Mouse (Mus musculus) forebrain, embryonic 12.5 days (tissue): ENCODE measurements at regions not wholly inside any gene's neighbourhood (a gene's known extent, or its start where the extent isn't known, plus 50 kb on each side); places are given as distances from the start of the nearest gene placed in this dataset.

ENCODE experiments used
- ATAC-seq: fragments of 200-750 bp; cut with Nextera tagmentation; 2 replicates; pipeline ENCODE4 v1.8.0; 2017; ENCODE audit warnings: moderate TSS enrichment; ENCODE audit not compliant: low FRiP score
- H3K27ac ChIP-seq: fragments of 300-500 bp; sonication (generic); 2 replicates; pipeline ENCODE4 v1.5.1; 2016; ENCODE audit warnings: mild to moderate bottlenecking
- H3K27me3 ChIP-seq: fragments of 300-500 bp; sonication (generic); 2 replicates; pipeline ENCODE4 v1.6.1; 2016; ENCODE audit warnings: mild to moderate bottlenecking
- H3K36me3 ChIP-seq: fragments of 300-500 bp; sonication (generic); replicated peaks from 2 replicates; pipeline ENCODE4 v1.6.1; 2016; ENCODE audit warnings: mild to moderate bottlenecking
- H3K4me1 ChIP-seq: fragments of 300-500 bp; sonication (generic); 2 replicates; pipeline ENCODE4 v1.6.1; 2016
- H3K4me2 ChIP-seq: fragments of 300-500 bp; sonication (generic); 2 replicates; pipeline ENCODE4 v1.6.1; 2016; ENCODE audit warnings: mild to moderate bottlenecking, moderate library complexity
- H3K4me3 ChIP-seq: fragments of 300-500 bp; sonication (generic); replicated peaks from 2 replicates; pipeline ENCODE4 v1.5.1; 2016; ENCODE audit warnings: mild to moderate bottlenecking
- H3K9ac ChIP-seq: fragments of 300-500 bp; sonication (generic); 2 replicates; pipeline ENCODE4 v1.6.1; 2016; ENCODE audit warnings: mild to moderate bottlenecking
- H3K9me3 ChIP-seq: fragments of 300-500 bp; sonication (generic); 2 replicates; pipeline ENCODE4 v1.6.1; 2016
- WGBS: fragments of 180-500 bp; shearing (Covaris S2); methylation state at CpG from one replicate; pipeline ENCODE4 v1.1.7; 2016; 5-methylcytosine and 5-hydroxymethylcytosine counted together

- Histone ChIP-seq H3K27ac (no peak overlapping the region; the same call in 1 of the 2 replicates), H3K4me2 (peak overlapping the region; percentile 21)
- peak; percentile 56 for ATAC-seq
Measured at GRCm38 (mm10) chr5:64610146-64610545, 193.0 kb upstream of the Klf3 start.

GRCm38 (mm10) chr5:64610562-64611405 is 192.4 kb upstream of the Klf3 start:
- peak; percentile 93 for ATAC-seq
- Histone ChIP-seq H3K9me3 (no peaks in the 10 kb centered on the region), H3K27me3 (no peaks in the 10 kb centered on the region), H3K4me1 (peaks cover 14% of the 10 kb centered on the region), H3K9ac (no peak overlapping the region), H3K4me3 (no peak overlapping the region), H3K36me3 (no peaks in the 10 kb centered on the region), H3K4me2 (peak overlapping the region; percentile 21), H3K27ac (peak overlapping the region; percentile 66)
- WGBS, result 7% methylated on average over 12 of the region's 13 CpGs

More at GRCm38 (mm10) chr5:64610146-64610545, 193.0 kb upstream of the Klf3 start:
- WGBS, result 7% methylated on average over 3 of the region's 3 CpGs
- no peak overlapping the region for H3K4me3 ChIP-seq
- no peaks in the 10 kb centered on the region for H3K36me3 ChIP-seq
- H3K9me3 ChIP-seq, result no peaks in the 10 kb centered on the region
- peaks cover 14% of the 10 kb centered on the region for H3K4me1 ChIP-seq
- no peaks in the 10 kb centered on the region for H3K27me3 ChIP-seq
- no peak overlapping the region for H3K9ac ChIP-seq

GRCm38 (mm10) chr5:64612017-64612416 is 191.2 kb upstream of the Klf3 start:
- Histone ChIP-seq H3K9me3 (no peaks in the 10 kb centered on the region), H3K9ac (no peak overlapping the region), H3K36me3 (no peaks in the 10 kb centered on the region), H3K4me2 (no peak overlapping the region), H3K27ac (no peak overlapping the region), H3K27me3 (no peaks in the 10 kb centered on the region), H3K4me1 (peaks cover 18% of the 10 kb centered on the region), H3K4me3 (no peak overlapping the region)
- ATAC-seq, result no peak
- 93% methylated on average over 7 of the region's 7 CpGs for WGBS

- Histone ChIP-seq H3K9me3 (no peaks in the 10 kb centered on the region), H3K27me3 (no peaks in the 10 kb centered on the region), H3K36me3 (no peaks in the 10 kb centered on the region), H3K27ac (no peak overlapping the region), H3K4me2 (no peak overlapping the region), H3K4me1 (peaks cover 19% of the 10 kb centered on the region), H3K9ac (no peak overlapping the region), H3K4me3 (no peak overlapping the region)
- ATAC-seq, result no peak
- WGBS, result 94% methylated on average over 3 of the region's 3 CpGs
Measured at GRCm38 (mm10) chr5:64613696-64614095, 189.5 kb upstream of the Klf3 start.

GRCm38 (mm10) chr5:64618126-64618525 is 185.1 kb upstream of the Klf3 start:
- H3K27me3 ChIP-seq, result no peaks in the 10 kb centered on the region
- no peak overlapping the region for H3K9ac ChIP-seq
- no peak overlapping the region for H3K4me2 ChIP-seq
- WGBS, result 80% methylated on average over 5 of the region's 5 CpGs
- H3K4me1 ChIP-seq, result peaks cover 4% of the 10 kb centered on the region
- H3K36me3 ChIP-seq, result no peaks in the 10 kb centered on the region
- no peaks in the 10 kb centered on the region for H3K9me3 ChIP-seq
- H3K27ac ChIP-seq, result no peak overlapping the region
- no peak for ATAC-seq
- no peak overlapping the region for H3K4me3 ChIP-seq

GRCm38 (mm10) chr5:64619752-64620151 is 183.4 kb upstream of the Klf3 start:
- 94% methylated on average over 5 of the region's 5 CpGs for WGBS
- no peaks in the 10 kb centered on the region for H3K9me3 ChIP-seq
- no peak for ATAC-seq
- no peaks in the 10 kb centered on the region for H3K36me3 ChIP-seq
- no peak overlapping the region for H3K4me3 ChIP-seq
- H3K4me2 ChIP-seq, result no peak overlapping the region
- no peak overlapping the region for H3K27ac ChIP-seq
- no peaks in the 10 kb centered on the region for H3K27me3 ChIP-seq
- no peak overlapping the region for H3K9ac ChIP-seq
- H3K4me1 ChIP-seq, result peaks cover 4% of the 10 kb centered on the region

GRCm38 (mm10) chr5:64620726-64621125 is 182.5 kb upstream of the Klf3 start:
- 86% methylated on average over 5 of the region's 5 CpGs for WGBS
- no peaks in the 10 kb centered on the region for H3K36me3 ChIP-seq

GRCm38 (mm10) chr5:64621386-64621785 is 181.8 kb upstream of the Klf3 start:
- no peak overlapping the region for H3K27ac ChIP-seq

More at GRCm38 (mm10) chr5:64620726-64621125, 182.5 kb upstream of the Klf3 start:
- Histone ChIP-seq H3K4me1 (peaks cover 6% of the 10 kb centered on the region), H3K27me3 (no peaks in the 10 kb centered on the region), H3K4me3 (no peak overlapping the region), H3K9ac (no peak overlapping the region), H3K27ac (no peak overlapping the region), H3K9me3 (no peaks in the 10 kb centered on the region), H3K4me2 (no peak overlapping the region)
- ATAC-seq, result no peak

GRCm38 (mm10) chr5:64623653-64624052 is 179.5 kb upstream of the Klf3 start:
- ATAC-seq, result no peak
- WGBS, result 56% methylated on average over 3 of the region's 3 CpGs
- H3K27ac ChIP-seq, result no peak overlapping the region

More at GRCm38 (mm10) chr5:64621386-64621785, 181.8 kb upstream of the Klf3 start:
- no peaks in the 10 kb centered on the region for H3K36me3 ChIP-seq
- no peaks in the 10 kb centered on the region for H3K9me3 ChIP-seq
- no peak for ATAC-seq
- H3K4me1 ChIP-seq, result peaks cover 7% of the 10 kb centered on the region
- H3K4me2 ChIP-seq, result no peak overlapping the region
- no peak overlapping the region for H3K4me3 ChIP-seq
- no peaks in the 10 kb centered on the region; the same call in 1 of the 2 replicates for H3K27me3 ChIP-seq
- WGBS, result 80% methylated on average over 1 of the region's 1 CpGs
- no peak overlapping the region for H3K9ac ChIP-seq

GRCm38 (mm10) chr5:64624205-64624604 is 179.0 kb upstream of the Klf3 start:
- H3K27me3 ChIP-seq, result no peaks in the 10 kb centered on the region; the same call in 1 of the 2 replicates
- no peak for ATAC-seq
- no peak overlapping the region for H3K4me2 ChIP-seq
- H3K27ac ChIP-seq, result no peak overlapping the region
- WGBS, result 79% methylated on average over 6 of the region's 6 CpGs
- no peaks in the 10 kb centered on the region for H3K36me3 ChIP-seq
- no peak overlapping the region for H3K9ac ChIP-seq
- no peak overlapping the region for H3K4me3 ChIP-seq
- H3K9me3 ChIP-seq, result no peaks in the 10 kb centered on the region
- peaks cover 3% of the 10 kb centered on the region; the same call in 1 of the 2 replicates for H3K4me1 ChIP-seq

More at GRCm38 (mm10) chr5:64623653-64624052, 179.5 kb upstream of the Klf3 start:
- Histone ChIP-seq H3K27me3 (no peaks in the 10 kb centered on the region; the same call in 1 of the 2 replicates), H3K36me3 (no peaks in the 10 kb centered on the region), H3K4me1 (peaks cover 3% of the 10 kb centered on the region; the same call in 1 of the 2 replicates), H3K4me2 (no peak overlapping the region), H3K9me3 (no peaks in the 10 kb centered on the region), H3K9ac (no peak overlapping the region), H3K4me3 (no peak overlapping the region)

- no peak for ATAC-seq
- Histone ChIP-seq H3K4me1 (peaks cover 3% of the 10 kb centered on the region; the same call in 1 of the 2 replicates), H3K27ac (no peak overlapping the region), H3K9me3 (no peaks in the 10 kb centered on the region), H3K4me2 (no peak overlapping the region), H3K27me3 (no peaks in the 10 kb centered on the region; the same call in 1 of the 2 replicates), H3K9ac (no peak overlapping the region), H3K4me3 (no peak overlapping the region), H3K36me3 (no peaks in the 10 kb centered on the region)
- 87% methylated on average over 4 of the region's 4 CpGs for WGBS
Measured at GRCm38 (mm10) chr5:64625421-64625820, 177.8 kb upstream of the Klf3 start.

- no peak for ATAC-seq
- Histone ChIP-seq H3K4me3 (no peak overlapping the region), H3K9ac (no peak overlapping the region), H3K4me2 (no peak overlapping the region), H3K27me3 (no peaks in the 10 kb centered on the region; the same call in 1 of the 2 replicates), H3K27ac (no peak overlapping the region), H3K36me3 (no peaks in the 10 kb centered on the region), H3K9me3 (no peaks in the 10 kb centered on the region), H3K4me1 (peaks cover 3% of the 10 kb centered on the region; the same call in 1 of the 2 replicates)
- 51% methylated on average over 6 of the region's 6 CpGs for WGBS
Measured at GRCm38 (mm10) chr5:64625841-64626298, 177.3 kb upstream of the Klf3 start.
